Mouse (Mus musculus) common myeloid progenitor, adult 5-6 weeks (primary cell): ENCODE results near the gene Prickle2. TPM values are rescaled to one million over a fixed set of nuclear protein-coding genes. Genes with fewer than 3 reads are reported as not detected.

Experiments
- ATAC-seq: replicated peaks from 2 replicates; pipeline ENCODE4 v1.8.0; 2016; ENCODE audit warnings: low read depth, mild to moderate bottlenecking, moderate TSS enrichment, inconsistent platforms; ENCODE audit not compliant: poor library complexity, severe bottlenecking
- total RNA-seq: library from RNA; stranded (forward); fragments of 200-1000, 187-1606 nt; gene quantifications from 2 replicates; pipeline ENCODE4 v1.2.3, GENCODE M21; 2017

Gene Prickle2
- total RNA-seq, 1 experiment from 2014 or later = not detected

GRCm38 (mm10) chr6:92465666-92466065, 240.3 kb downstream of the Prickle2 start:
- no peak for ATAC-seq

GRCm38 (mm10) chr6:92464781-92465337, 241.1 kb downstream of the Prickle2 start:
- ATAC-seq = no peak

GRCm38 (mm10) chr6:92463768-92464167, 242.2 kb downstream of the Prickle2 start:
- no peak for ATAC-seq

- no peak for ATAC-seq
These were observed 245.2 kb downstream of the Prickle2 start for GRCm38 (mm10) chr6:92460750-92461149.

GRCm38 (mm10) chr6:92458026-92458425, 247.9 kb downstream of the Prickle2 start:
- no peak for ATAC-seq

GRCm38 (mm10) chr6:92451421-92451820, 254.5 kb downstream of the Prickle2 start:
- ATAC-seq = no peak

- no peak for ATAC-seq
These were observed 256.0 kb downstream of the Prickle2 start for GRCm38 (mm10) chr6:92449956-92450355.

GRCm38 (mm10) chr6:92446662-92447061, 259.3 kb downstream of the Prickle2 start:
- no peak for ATAC-seq

- peak; percentile 87 for ATAC-seq
These were observed 264.8 kb downstream of the Prickle2 start for GRCm38 (mm10) chr6:92441205-92441604.

- ATAC-seq = no peak
These were observed 265.7 kb downstream of the Prickle2 start for GRCm38 (mm10) chr6:92440251-92440650.

GRCm38 (mm10) chr6:92432146-92432545, 273.8 kb downstream of the Prickle2 start:
- peak; percentile 81 for ATAC-seq

GRCm38 (mm10) chr6:92427406-92428171, 278.4 kb downstream of the Prickle2 start:
- peak; percentile 79 for ATAC-seq

GRCm38 (mm10) chr6:92425901-92426300, 280.1 kb downstream of the Prickle2 start:
- ATAC-seq = no peak

GRCm38 (mm10) chr6:92425476-92425875, 280.5 kb downstream of the Prickle2 start:
- no peak for ATAC-seq

GRCm38 (mm10) chr6:92424991-92425390, 281.0 kb downstream of the Prickle2 start:
- no peak for ATAC-seq

- peak; percentile 95 for ATAC-seq
These were observed 283.7 kb downstream of the Prickle2 start for GRCm38 (mm10) chr6:92422286-92422685.

GRCm38 (mm10) chr6:92420106-92420505, 285.8 kb downstream of the Prickle2 start:
- no peak for ATAC-seq

GRCm38 (mm10) chr6:92415405-92415755, 290.6 kb downstream of the Prickle2 start:
- no peak for ATAC-seq

GRCm38 (mm10) chr6:92414478-92415404, 291.2 kb downstream of the Prickle2 start:
- ATAC-seq = no peak

- no peak for ATAC-seq
These were observed 292.0 kb downstream of the Prickle2 start for GRCm38 (mm10) chr6:92413982-92414381.

- ATAC-seq = no peak
These were observed 296.2 kb downstream of the Prickle2 start for GRCm38 (mm10) chr6:92409788-92410187.
